ENCODE assay signal across 8 mouse cellular contexts in the genomic region with DNA sequence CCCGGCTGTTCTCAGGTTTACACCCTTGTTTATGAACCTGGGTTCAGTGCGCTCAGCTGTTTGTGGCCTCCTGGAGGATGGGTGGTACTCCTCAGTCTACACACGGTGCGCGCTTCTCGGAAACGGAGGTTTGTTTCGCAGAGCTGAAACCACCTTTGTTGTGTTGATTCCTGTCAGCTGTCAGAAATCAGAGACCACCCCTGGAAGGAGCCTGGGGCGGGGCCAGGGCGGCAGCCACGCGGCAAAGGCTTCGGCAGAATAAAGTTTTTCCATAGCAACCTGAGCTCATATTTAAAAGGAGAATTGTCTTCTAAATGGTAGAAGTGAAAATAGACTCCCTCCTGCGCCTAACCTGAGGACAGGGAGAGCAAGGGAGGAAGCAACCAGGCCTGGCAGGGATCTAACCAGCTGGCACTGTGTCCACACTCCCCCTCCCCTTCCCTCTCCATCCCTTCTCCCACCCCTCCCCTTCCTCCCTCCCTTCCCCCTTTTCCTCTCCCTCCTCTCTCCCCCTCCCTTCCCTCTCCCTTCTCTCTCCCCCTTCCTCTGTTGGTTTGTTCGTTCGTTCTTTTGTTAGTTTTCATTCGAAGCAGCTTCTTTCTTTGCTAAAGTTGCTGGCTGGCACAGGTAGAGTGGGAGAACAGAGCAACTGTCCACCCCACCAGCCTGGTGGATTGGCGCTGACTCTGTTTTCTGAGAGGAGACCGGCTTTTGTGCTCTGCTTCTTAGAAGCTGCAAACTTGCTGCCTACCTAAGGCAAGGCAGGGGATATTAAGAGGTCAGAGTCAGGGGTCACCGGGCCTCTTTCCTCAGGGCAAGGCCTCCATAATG. TPM values are rescaled to one million over a fixed set of nuclear protein-coding genes. Genes with fewer than 3 reads are reported as not detected.
A peak's percentile ranks its signal among the peaks of the same experiment; 100 is the strongest.
DNase-seq lines count a peak whose midpoint lies in the region; ATAC-seq and TF ChIP-seq lines count a peak whose summit lies in the region.

No protein-coding gene starts in this region.

- WGBS in forebrain, embryonic 14.5 days: 3% methylated on average over 20 of the region's 20 CpGs
- WGBS in limb, embryonic 12.5 days: 3% methylated on average over 20 of the region's 20 CpGs
- WGBS in midbrain, embryonic 16.5 days: 2% methylated on average over 20 of the region's 20 CpGs
- 8% methylated on average over 20 of the region's 20 CpGs for WGBS in thymus, adult 2 months

- no peaks in the 10 kb centered on the region for H3K27me3 ChIP-seq in forebrain, embryonic 14.5 days (replicated peaks; ENCODE audit: control insufficient read depth, insufficient read depth, low read length)
- H3K27me3 ChIP-seq in limb, embryonic 12.5 days: peaks cover 8% of the 10 kb centered on the region; the same call in 1 of the 2 replicates
- no peaks in the 10 kb centered on the region for H3K27me3 ChIP-seq in midbrain, embryonic 16.5 days (ENCODE audit: control insufficient read depth, insufficient read depth, low read depth, low read length)
- H3K27me3 ChIP-seq in thymus, adult 2 months (ENCODE audit: control insufficient read depth, insufficient read depth, low read length): no peaks in the 10 kb centered on the region

- peak; percentile 63 for DNase-seq in left cerebral cortex, postnatal 4 days
- DNase-seq in left cerebral cortex, adult 11 months (ENCODE audit: low spot score): no peak
- peak; percentile 73 for DNase-seq in forebrain, embryonic 14.5 days (ENCODE audit: low spot score)
- peak; percentile 87 for DNase-seq in thymus, adult 2 months
- no peak for DNase-seq in adrenal gland, adult 2 months
- no peak for DNase-seq in right cerebral cortex, postnatal 36 days (ENCODE audit: low spot score in 2 of 2)

- H3K27ac ChIP-seq in forebrain, embryonic 14.5 days (ENCODE audit: low read depth, low read length): peak overlapping the region; percentile 44; the same call in 1 of the 2 replicates
- no peak overlapping the region for H3K27ac ChIP-seq in limb, embryonic 12.5 days
- H3K27ac ChIP-seq in midbrain, embryonic 16.5 days (ENCODE audit: low read length): peak overlapping the region; percentile 41; the same call in 1 of the 2 replicates
- H3K27ac ChIP-seq in thymus, adult 2 months (ENCODE audit: control insufficient read depth, insufficient read depth, low read length): peak overlapping the region; percentile 74

- peaks cover 12% of the 10 kb centered on the region for H3K4me1 ChIP-seq in forebrain, embryonic 14.5 days (ENCODE audit: control insufficient read depth, insufficient read depth, low read length)
- H3K4me1 ChIP-seq in limb, embryonic 12.5 days (replicated peaks): peaks cover 19% of the 10 kb centered on the region
- H3K4me1 ChIP-seq in midbrain, embryonic 16.5 days (ENCODE audit: control insufficient read depth, insufficient read depth, low read length): peaks cover 7% of the 10 kb centered on the region
- H3K4me1 ChIP-seq in thymus, adult 2 months (replicated peaks; ENCODE audit: control insufficient read depth, insufficient read depth, low read length): peaks cover 24% of the 10 kb centered on the region

- H3K9me3 ChIP-seq in forebrain, embryonic 14.5 days (replicated peaks; ENCODE audit: control insufficient read depth, low read length): no peaks in the 10 kb centered on the region
- H3K9me3 ChIP-seq in limb, embryonic 12.5 days: no peaks in the 10 kb centered on the region
- no peaks in the 10 kb centered on the region for H3K9me3 ChIP-seq in midbrain, embryonic 16.5 days (replicated peaks; ENCODE audit: control insufficient read depth, low read length, poor library complexity, severe bottlenecking)

- ATAC-seq in forebrain, embryonic 14.5 days: peak; percentile 80
- peak; percentile 28; the same call in 1 of the 2 replicates for ATAC-seq in limb, embryonic 12.5 days (ENCODE audit: insufficient number of reproducible peaks, insufficient read depth, low FRiP score, low TSS enrichment, low read depth)
- peak; percentile 74 for ATAC-seq in midbrain, embryonic 16.5 days

- TF ChIP-seq POLR2A in thymus, adult 2 months (IDR thresholded peaks at IDR 0.05; ENCODE audit: control insufficient read depth, extremely low read depth, insufficient read depth, low read length, poor library complexity): no peak

- no peaks in the 10 kb centered on the region for H3K36me3 ChIP-seq in forebrain, embryonic 14.5 days (ENCODE audit: control insufficient read depth, insufficient read depth, low read length)
- no peaks in the 10 kb centered on the region for H3K36me3 ChIP-seq in limb, embryonic 12.5 days
- H3K36me3 ChIP-seq in midbrain, embryonic 16.5 days (ENCODE audit: control insufficient read depth, insufficient read depth, low read length): no peaks in the 10 kb centered on the region
- no peaks in the 10 kb centered on the region for H3K36me3 ChIP-seq in thymus, adult 2 months (ENCODE audit: control insufficient read depth, insufficient read depth, low read length)

- H3K4me2 ChIP-seq in forebrain, embryonic 14.5 days (ENCODE audit: low read length): peak overlapping the region; percentile 58
- H3K4me2 ChIP-seq in limb, embryonic 12.5 days: peak overlapping the region; percentile 58
- peak overlapping the region; percentile 43 for H3K4me2 ChIP-seq in midbrain, embryonic 16.5 days (ENCODE audit: low read length)

- H3K4me3 ChIP-seq in forebrain, embryonic 14.5 days (ENCODE audit: low read depth, low read length): peak overlapping the region; percentile 27
- peak overlapping the region; percentile 34 for H3K4me3 ChIP-seq in limb, embryonic 12.5 days (replicated peaks)
- H3K4me3 ChIP-seq in midbrain, embryonic 16.5 days (ENCODE audit: low read depth, low read length): peak overlapping the region; percentile 23
- H3K4me3 ChIP-seq in thymus, adult 2 months (ENCODE audit: control insufficient read depth, insufficient read depth, low read length): no peak overlapping the region

- peak overlapping the region; percentile 46 for H3K9ac ChIP-seq in forebrain, embryonic 14.5 days (ENCODE audit: low read length)
- 0 out of 2 replicates have a peak overlapping the region, but pooled peaks have one; percentile 31 for H3K9ac ChIP-seq in limb, embryonic 12.5 days (replicated peaks)
- peak overlapping the region; percentile 31; the same call in 1 of the 2 replicates for H3K9ac ChIP-seq in midbrain, embryonic 16.5 days (ENCODE audit: low read depth, low read length)

- intact Hi-C loops in left cerebral cortex, postnatal 4 days (cut with DNase I): no loop called here

- TF ChIP-seq CTCF in thymus, adult 2 months (IDR thresholded peaks at IDR 0.05; ENCODE audit: borderline replicate concordance, control insufficient read depth, extremely low read depth, insufficient read depth, low read length, poor library complexity): peak; percentile 60; the same call in 1 of the 2 replicates

RNA-seq across cellular contexts. Expression of a gene that starts 23.0 kb away (rescaled TPM):
- 10 to 100 TPM; 55.7 to 56.5 TPM for total RNA-seq in left cerebral cortex, postnatal 4 days (2021)
- polyA plus RNA-seq in forebrain, embryonic 14.5 days (2014; fragmentation: Nextera tagmentation; extraction: Ambion mirVana): 16.9 and 21.0 TPM in 2 replicates
- 1.7 and 2.5 TPM in 2 replicates for polyA plus RNA-seq in limb, embryonic 12.5 days (2016; fragmentation: Nextera tagmentation; extraction: Ambion mirVana)
- polyA plus RNA-seq in midbrain, embryonic 16.5 days (2015; fragmentation: Nextera tagmentation; extraction: Ambion mirVana): 31.8 and 33.8 TPM in 2 replicates
- polyA plus RNA-seq in thymus, adult 2 months (2012; rRNA removed): 34.3 and 36.5 TPM in 2 replicates
- 1 to 10 TPM; 4.6 to 5.7 TPM for total RNA-seq in adrenal gland, adult 2 months (2021)
- polyA plus RNA-seq in adrenal gland, adult 2 months (2012; rRNA removed): 0.92 and 2.3 TPM in 2 replicates

Comparison
In these comparisons a context has a peak if more than half of its experiments do, and no peak if none do; other contexts are left out.
1. DNase-seq: peak in left cerebral cortex, postnatal 4 days (single experiment), forebrain, embryonic 14.5 days (single experiment) and thymus, adult 2 months (single experiment); none in left cerebral cortex, adult 11 months (single experiment), adrenal gland, adult 2 months (single experiment) and right cerebral cortex, postnatal 36 days (0 of 2).
2. ATAC-seq: peak in every context shown above with its lines; median percentile 80 in forebrain, embryonic 14.5 days; 74 in midbrain, embryonic 16.5 days; 28 in limb, embryonic 12.5 days.
3. Peak in every context shown above with its lines, with median percentiles within 50 percentile points of each other: H3K4me2 ChIP-seq and H3K9ac ChIP-seq.